Comparison of ENCODE assay signal across 11 mouse cellular contexts in the genomic region with DNA sequence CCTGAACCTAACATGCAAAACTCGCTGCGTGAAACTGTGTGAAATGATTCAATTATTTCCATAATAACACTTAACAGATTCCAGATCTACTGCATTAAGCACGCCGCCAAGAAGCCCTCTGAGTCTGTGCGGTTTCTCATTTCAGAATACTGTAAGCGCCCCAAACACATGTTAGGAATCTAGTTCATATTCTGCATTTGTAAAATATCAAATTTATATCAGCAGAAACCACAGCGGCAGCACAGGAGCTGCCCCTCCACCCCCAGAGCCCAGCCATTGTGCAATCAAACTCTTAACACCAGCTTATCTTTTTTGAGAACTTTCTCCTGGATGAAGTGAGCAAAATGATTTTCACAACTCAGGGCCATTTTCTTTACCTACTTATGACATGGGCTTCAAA.
DNase-seq lines count a peak whose midpoint lies in the region; ATAC-seq and TF ChIP-seq lines count a peak whose summit lies in the region.
"Had no signal": no experiment of that assay in that cellular context is flagged by ENCODE, and none has a peak within 500 bp of the region (broad histone marks: within the 10 kb centered on the region; RNA-seq: fewer than 3 reads in every experiment).

No protein-coding gene starts in this region.

- peak overlapping the region; percentile 13; the same call in 1 of the 2 replicates for H3K4me2 ChIP-seq in forebrain, embryonic 16.5 days (ENCODE audit: low read length)
- H3K4me2 ChIP-seq in forebrain, embryonic 15.5 days (replicated peaks), result no peak overlapping the region
- peak overlapping the region; percentile 30; the same call in 1 of the 2 replicates for H3K4me2 ChIP-seq in intestine, embryonic 16.5 days (ENCODE audit: low read depth, low read length)
- H3K4me2 ChIP-seq in intestine, embryonic 15.5 days (replicated peaks), result no peak overlapping the region; the same call in 1 of the 2 replicates
- peak overlapping the region; percentile 42 for H3K4me2 ChIP-seq in embryonic facial prominence, embryonic 15.5 days (replicated peaks)
- H3K4me2 ChIP-seq in myocyte (ENCODE audit: low read depth), result peak overlapping the region; percentile 49
- H3K4me2 ChIP-seq: neural tube, embryonic 13.5 days had no signal

- H3K4me3 ChIP-seq in forebrain, embryonic 16.5 days (replicated peaks; ENCODE audit: low read length), result no peak overlapping the region
- H3K4me3 ChIP-seq in forebrain, embryonic 15.5 days, result no peak overlapping the region
- no peak overlapping the region for H3K4me3 ChIP-seq in intestine, embryonic 16.5 days (ENCODE audit: low read length)
- no peak overlapping the region for H3K4me3 ChIP-seq in intestine, embryonic 15.5 days (replicated peaks)
- H3K4me3 ChIP-seq in embryonic facial prominence, embryonic 15.5 days (replicated peaks), result no peak overlapping the region
- no peak overlapping the region for H3K4me3 ChIP-seq in myocyte
- H3K4me3 ChIP-seq: neural tube, embryonic 13.5 days had no signal

- 0 out of 2 replicates have a peak, but pooled peaks have one; percentile 26 for ATAC-seq in forebrain, embryonic 16.5 days
- ATAC-seq in forebrain, embryonic 15.5 days (replicated peaks), result no peak
- no peak for ATAC-seq in intestine, embryonic 16.5 days
- ATAC-seq in intestine, embryonic 15.5 days, result no peak
- ATAC-seq in embryonic facial prominence, embryonic 15.5 days (ENCODE audit: insufficient number of reproducible peaks, low FRiP score, low TSS enrichment, low read depth), result no peak

- no peaks in the 10 kb centered on the region for H3K4me1 ChIP-seq in forebrain, embryonic 16.5 days (replicated peaks; ENCODE audit: control insufficient read depth, insufficient read depth, low read length)
- H3K4me1 ChIP-seq in forebrain, embryonic 15.5 days, result 0 out of 2 replicates have a peak, but pooled peaks cover 2% of the 10 kb centered on the region
- H3K4me1 ChIP-seq in intestine, embryonic 16.5 days (ENCODE audit: control insufficient read depth, insufficient read depth, low read length), result no peaks in the 10 kb centered on the region
- no peaks in the 10 kb centered on the region for H3K4me1 ChIP-seq in intestine, embryonic 15.5 days (replicated peaks)
- H3K4me1 ChIP-seq in embryonic facial prominence, embryonic 15.5 days, result no peaks in the 10 kb centered on the region
- H3K4me1 ChIP-seq: neural tube, embryonic 13.5 days had no signal

- no peaks in the 10 kb centered on the region for H3K36me3 ChIP-seq in forebrain, embryonic 16.5 days (ENCODE audit: control insufficient read depth, insufficient read depth)
- no peaks in the 10 kb centered on the region for H3K36me3 ChIP-seq in forebrain, embryonic 15.5 days
- H3K36me3 ChIP-seq in intestine, embryonic 16.5 days (ENCODE audit: control insufficient read depth, insufficient read depth, low read length), result no peaks in the 10 kb centered on the region
- H3K36me3 ChIP-seq in intestine, embryonic 15.5 days, result no peaks in the 10 kb centered on the region
- H3K36me3 ChIP-seq in embryonic facial prominence, embryonic 15.5 days, result no peaks in the 10 kb centered on the region
- no peaks in the 10 kb centered on the region for H3K36me3 ChIP-seq in myocyte (ENCODE audit: control insufficient read depth, insufficient read depth)
- H3K36me3 ChIP-seq: neural tube, embryonic 13.5 days had no signal

- H3K79me2 ChIP-seq in myocyte (ENCODE audit: control insufficient read depth, insufficient read depth), result no peaks in the 10 kb centered on the region

- 52% methylated on average over 7 of the region's 7 CpGs for WGBS in forebrain, embryonic 16.5 days
- WGBS in forebrain, embryonic 15.5 days, result 57% methylated on average over 7 of the region's 7 CpGs
- WGBS in intestine, embryonic 16.5 days, result 46% methylated on average over 7 of the region's 7 CpGs
- 49% methylated on average over 7 of the region's 7 CpGs for WGBS in intestine, embryonic 15.5 days
- WGBS in embryonic facial prominence, embryonic 15.5 days, result 25% methylated on average over 7 of the region's 7 CpGs

- TF ChIP-seq POLR2A in myocyte (IDR thresholded peaks at IDR 0.05; ENCODE audit: insufficient read length, low read depth), result no peak

- no peak overlapping the region for H3K27ac ChIP-seq in forebrain, embryonic 16.5 days (ENCODE audit: low read length)
- H3K27ac ChIP-seq in forebrain, embryonic 15.5 days (replicated peaks), result no peak overlapping the region
- H3K27ac ChIP-seq in intestine, embryonic 16.5 days (ENCODE audit: low read length), result no peak overlapping the region
- H3K27ac ChIP-seq in intestine, embryonic 15.5 days, result no peak overlapping the region
- no peak overlapping the region for H3K27ac ChIP-seq in embryonic facial prominence, embryonic 15.5 days (replicated peaks)
- H3K27ac ChIP-seq: neural tube, embryonic 13.5 days had no signal

- no peaks in the 10 kb centered on the region for H3K27me3 ChIP-seq in forebrain, embryonic 16.5 days (replicated peaks; ENCODE audit: control insufficient read depth, insufficient read depth, low read length)
- H3K27me3 ChIP-seq in forebrain, embryonic 15.5 days, result no peaks in the 10 kb centered on the region
- H3K27me3 ChIP-seq in intestine, embryonic 16.5 days (replicated peaks; ENCODE audit: control insufficient read depth, insufficient read depth, low read length), result no peaks in the 10 kb centered on the region
- H3K27me3 ChIP-seq in intestine, embryonic 15.5 days (replicated peaks), result no peaks in the 10 kb centered on the region
- H3K27me3 ChIP-seq in embryonic facial prominence, embryonic 15.5 days, result peaks cover 7% of the 10 kb centered on the region; the same call in 1 of the 2 replicates
- H3K27me3 ChIP-seq in myocyte (ENCODE audit: control insufficient read depth, insufficient read depth, insufficient read length), result no peaks in the 10 kb centered on the region
- H3K27me3 ChIP-seq: neural tube, embryonic 13.5 days had no signal

- H3K9me3 ChIP-seq in forebrain, embryonic 16.5 days (ENCODE audit: control insufficient read depth, low read length), result no peaks in the 10 kb centered on the region
- H3K9me3 ChIP-seq in forebrain, embryonic 15.5 days, result no peaks in the 10 kb centered on the region
- H3K9me3 ChIP-seq in intestine, embryonic 16.5 days (ENCODE audit: control insufficient read depth, low read length), result no peaks in the 10 kb centered on the region
- no peaks in the 10 kb centered on the region for H3K9me3 ChIP-seq in intestine, embryonic 15.5 days
- no peaks in the 10 kb centered on the region for H3K9me3 ChIP-seq in embryonic facial prominence, embryonic 15.5 days (replicated peaks)
- H3K9me3 ChIP-seq: neural tube, embryonic 13.5 days had no signal

- H3K9ac ChIP-seq in forebrain, embryonic 16.5 days (replicated peaks; ENCODE audit: low read depth, low read length), result no peak overlapping the region
- no peak overlapping the region for H3K9ac ChIP-seq in forebrain, embryonic 15.5 days (replicated peaks)
- H3K9ac ChIP-seq in intestine, embryonic 16.5 days (ENCODE audit: low read depth, low read length), result no peak overlapping the region
- H3K9ac ChIP-seq in intestine, embryonic 15.5 days, result no peak overlapping the region
- no peak overlapping the region for H3K9ac ChIP-seq in embryonic facial prominence, embryonic 15.5 days
- H3K9ac ChIP-seq: neural tube, embryonic 13.5 days had no signal

- no peak for DNase-seq in thymus, postnatal 36 days
- no peak for DNase-seq in gastrocnemius, adult 8-10 months (ENCODE audit: low spot score in 2 of 2)
- DNase-seq: B cell, adult 2 months; kidney, adult 8-10 months had no signal

- H3ac ChIP-seq in myocyte (ENCODE audit: control insufficient read depth, insufficient read length), result no peak overlapping the region

TF ChIP-seq in myocyte, 11 proteins besides CTCF, POLR2A, EP300 and RAD21:
- TF ChIP-seq E2F4 (IDR thresholded peaks at IDR 0.05; ENCODE audit: insufficient read depth) (no peak), MYOG (IDR thresholded peaks at IDR 0.05; ENCODE audit: control insufficient read depth in 1 of 3, insufficient read depth in 1 of 3, insufficient read length in 2 of 3, low read depth in 2 of 3) (no peak), CEBPB (IDR thresholded peaks at IDR 0.05; ENCODE audit: insufficient read depth, poor library complexity, severe bottlenecking) (peak; percentile 79)

Comparison
In these comparisons a context has a peak if more than half of its experiments do, and no peak if none do; other contexts are left out.
1. H3K4me2 ChIP-seq: peak in forebrain, embryonic 16.5 days (single experiment), intestine, embryonic 16.5 days (single experiment), embryonic facial prominence, embryonic 15.5 days (single experiment) and myocyte (single experiment); none in forebrain, embryonic 15.5 days (single experiment) and intestine, embryonic 15.5 days (single experiment).